In the genomic region with DNA sequence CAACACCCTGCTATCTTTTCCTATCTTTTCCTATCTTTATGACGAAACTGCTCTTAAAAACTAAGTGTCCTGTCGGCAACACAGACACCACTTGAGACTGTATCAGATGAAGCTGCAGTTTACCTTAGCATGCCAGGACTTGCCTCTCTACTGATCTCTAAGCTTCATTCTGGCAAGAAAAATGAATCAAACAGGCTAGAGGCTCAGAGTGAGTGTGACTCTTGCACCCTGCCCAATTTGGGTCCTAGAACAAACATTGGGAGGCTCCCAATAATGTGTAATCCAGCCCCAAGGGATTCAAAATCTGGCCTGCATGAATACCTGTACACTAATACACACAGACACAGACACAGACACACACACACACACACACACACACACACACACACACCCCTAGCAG, we compare ENCODE assay signal across 23 mouse cellular contexts.
A peak's percentile ranks its signal among the peaks of the same experiment; 100 is the strongest.
DNase-seq lines count a peak whose midpoint lies in the region; ATAC-seq and TF ChIP-seq lines count a peak whose summit lies in the region.
"Had no signal": no experiment of that assay in that cellular context is flagged by ENCODE, and none has a peak within 500 bp of the region (broad histone marks: within the 10 kb centered on the region; RNA-seq: fewer than 3 reads in every experiment).

No protein-coding gene starts in this region.

- no peak for TF ChIP-seq POLR2A in ES-Bruce4 (IDR thresholded peaks at IDR 0.05; ENCODE audit: insufficient read depth, low read length)

- H3K27ac ChIP-seq in forebrain, embryonic 13.5 days, result peak overlapping the region; percentile 4; the same call in 1 of the 2 replicates
- no peak overlapping the region for H3K27ac ChIP-seq in forebrain, postnatal 0 days (ENCODE audit: low read depth, low read length)
- peak overlapping the region; percentile 16 for H3K27ac ChIP-seq in ES-Bruce4 (ENCODE audit: insufficient read depth, low read length)
- no peak overlapping the region for H3K27ac ChIP-seq in neural tube, embryonic 15.5 days (replicated peaks)
- H3K27ac ChIP-seq: embryonic facial prominence, embryonic 12.5 days; embryonic facial prominence, embryonic 15.5 days had no signal

- H3K9me3 ChIP-seq in forebrain, embryonic 13.5 days (replicated peaks), result no peaks in the 10 kb centered on the region
- no peaks in the 10 kb centered on the region for H3K9me3 ChIP-seq in forebrain, postnatal 0 days (ENCODE audit: low read length)
- H3K9me3 ChIP-seq in ES-Bruce4 (replicated peaks; ENCODE audit: control insufficient read depth, insufficient read depth, low read length, poor library complexity, severe bottlenecking), result no peaks in the 10 kb centered on the region
- H3K9me3 ChIP-seq in neural tube, embryonic 15.5 days (replicated peaks), result no peaks in the 10 kb centered on the region
- H3K9me3 ChIP-seq: embryonic facial prominence, embryonic 12.5 days; embryonic facial prominence, embryonic 15.5 days; G1E had no signal

- no peak for ATAC-seq in forebrain, embryonic 13.5 days
- ATAC-seq in forebrain, postnatal 0 days, result no peak
- no peak for ATAC-seq in neural tube, embryonic 15.5 days (ENCODE audit: low FRiP score)
- ATAC-seq: activated CD4-positive, CD25-positive, alpha-beta regulatory T cell, adult 4 months; forebrain, embryonic 14.5 days; forebrain, embryonic 16.5 days; Patski had no signal

- H3K36me3 ChIP-seq in forebrain, embryonic 13.5 days (ENCODE audit: poor library complexity, severe bottlenecking), result no peaks in the 10 kb centered on the region
- H3K36me3 ChIP-seq in forebrain, postnatal 0 days (ENCODE audit: insufficient read depth), result no peaks in the 10 kb centered on the region
- no peaks in the 10 kb centered on the region for H3K36me3 ChIP-seq in ES-Bruce4 (ENCODE audit: control insufficient read depth, insufficient read depth, low read length, poor library complexity, severe bottlenecking)
- H3K36me3 ChIP-seq in neural tube, embryonic 15.5 days, result no peaks in the 10 kb centered on the region
- H3K36me3 ChIP-seq: embryonic facial prominence, embryonic 12.5 days; embryonic facial prominence, embryonic 15.5 days; G1E had no signal

- TF ChIP-seq CTCF in forebrain, postnatal 0 days (IDR thresholded peaks at IDR 0.05; ENCODE audit: low read depth), result no peak
- no peak for TF ChIP-seq CTCF in ES-Bruce4 (IDR thresholded peaks at IDR 0.05; ENCODE audit: low read depth, low read length)

- no peak overlapping the region for H3K9ac ChIP-seq in forebrain, embryonic 13.5 days
- no peak overlapping the region for H3K9ac ChIP-seq in forebrain, postnatal 0 days
- no peak overlapping the region for H3K9ac ChIP-seq in ES-Bruce4 (ENCODE audit: low read depth, poor library complexity, severe bottlenecking)
- no peak overlapping the region for H3K9ac ChIP-seq in neural tube, embryonic 15.5 days (replicated peaks)
- H3K9ac ChIP-seq: embryonic facial prominence, embryonic 12.5 days; embryonic facial prominence, embryonic 15.5 days had no signal

- no peak for DNase-seq in forebrain, postnatal 0 days
- DNase-seq in fat pad, adult 2 months (ENCODE audit: extremely low read depth, low read depth, low spot score), result peak; percentile 61
- no peak for DNase-seq in adrenal gland, postnatal 14 days
- DNase-seq: adrenal gland, adult 8-10 months; adrenal gland, postnatal 25 days; cerebellum, adult 11 months; cerebellum, adult 18-20 months; cerebellum, adult 8-10 months; cerebellum, adult 9-11 months; cerebellum, postnatal 14 days; cerebellum, postnatal 36 days; embryo, embryonic 11 days had no signal

- no peak for TF ChIP-seq EP300 in ES-Bruce4 (IDR thresholded peaks at IDR 0.05; ENCODE audit: insufficient read depth, low read depth, low read length)

- H3K4me2 ChIP-seq in forebrain, embryonic 13.5 days, result no peak overlapping the region
- no peak overlapping the region for H3K4me2 ChIP-seq in forebrain, postnatal 0 days (ENCODE audit: low read depth)
- H3K4me2 ChIP-seq in neural tube, embryonic 15.5 days, result no peak overlapping the region
- H3K4me2 ChIP-seq: embryonic facial prominence, embryonic 12.5 days; embryonic facial prominence, embryonic 15.5 days had no signal

- no peaks in the 10 kb centered on the region for H3K27me3 ChIP-seq in forebrain, embryonic 13.5 days
- H3K27me3 ChIP-seq in forebrain, postnatal 0 days (ENCODE audit: insufficient read depth, low read length), result no peaks in the 10 kb centered on the region
- H3K27me3 ChIP-seq in ES-Bruce4 (ENCODE audit: control insufficient read depth, insufficient read depth, low read length, poor library complexity, severe bottlenecking), result no peaks in the 10 kb centered on the region
- H3K27me3 ChIP-seq in neural tube, embryonic 15.5 days (replicated peaks), result no peaks in the 10 kb centered on the region
- H3K27me3 ChIP-seq: embryonic facial prominence, embryonic 12.5 days; embryonic facial prominence, embryonic 15.5 days had no signal

- 80% methylated on average over 2 of the region's 2 CpGs for WGBS in forebrain, embryonic 13.5 days
- WGBS in forebrain, postnatal 0 days, result 80% methylated on average over 2 of the region's 2 CpGs
- WGBS in neural tube, embryonic 15.5 days, result 71% methylated on average over 2 of the region's 2 CpGs

- peaks cover 82% of the 10 kb centered on the region for H3K4me1 ChIP-seq in forebrain, embryonic 13.5 days
- peaks cover 20% of the 10 kb centered on the region for H3K4me1 ChIP-seq in forebrain, postnatal 0 days (ENCODE audit: insufficient read depth)
- peaks cover 1% of the 10 kb centered on the region for H3K4me1 ChIP-seq in ES-Bruce4 (ENCODE audit: control insufficient read depth, insufficient read depth, low read length)
- H3K4me1 ChIP-seq in neural tube, embryonic 15.5 days, result peaks cover 39% of the 10 kb centered on the region

- H3K4me3 ChIP-seq in forebrain, embryonic 13.5 days, result no peak overlapping the region
- no peak overlapping the region for H3K4me3 ChIP-seq in forebrain, postnatal 0 days (ENCODE audit: low read depth, low read length)
- H3K4me3 ChIP-seq in ES-Bruce4 (ENCODE audit: low read depth, low read length), result no peak overlapping the region
- no peak overlapping the region for H3K4me3 ChIP-seq in neural tube, embryonic 15.5 days (replicated peaks)
- H3K4me3 ChIP-seq: embryonic facial prominence, embryonic 12.5 days; embryonic facial prominence, embryonic 15.5 days; erythroblast, embryonic 14.5 days had no signal

Comparison
In these comparisons a context has a peak if more than half of its experiments do, and no peak if none do; other contexts are left out.
1. H3K27ac ChIP-seq: peak in forebrain, embryonic 13.5 days (single experiment) and ES-Bruce4 (single experiment); none in forebrain, postnatal 0 days (single experiment) and neural tube, embryonic 15.5 days (single experiment).